Mouse (Mus musculus) neural tube, embryonic 11.5 days (tissue): Measurements from ENCODE around the gene Mrps16. TPM values are rescaled to one million over a fixed set of nuclear protein-coding genes. Genes with fewer than 3 reads are reported as not detected.

Source experiments
- ATAC-seq: fragments of 200-750 bp; cut with Nextera tagmentation; 2 replicates; pipeline ENCODE4 v1.8.0; 2017; ENCODE audit warnings: moderate number of reproducible peaks, mild to moderate bottlenecking, moderate TSS enrichment, moderate library complexity; ENCODE audit not compliant: insufficient read depth, low FRiP score, low TSS enrichment
- DNase-seq: peaks from one replicate; pipeline ENCODE4 v3.0.0-alpha.2; 2015; ENCODE audit warnings: low spot score
- H3K27ac ChIP-seq: fragments of 300-500 bp; sonication (generic); 2 replicates; pipeline ENCODE4 v1.5.1; 2014; ENCODE audit warnings: low read depth, mild to moderate bottlenecking, low read length
- H3K27me3 ChIP-seq: fragments of 300-500 bp; sonication (generic); 2 replicates; pipeline ENCODE4 v1.6.1; 2014; ENCODE audit warnings: mild to moderate bottlenecking, low read length, mixed read lengths; ENCODE audit not compliant: control insufficient read depth, insufficient read depth
- H3K36me3 ChIP-seq: fragments of 300-500 bp; sonication (generic); 2 replicates; pipeline ENCODE4 v1.6.1; 2014; ENCODE audit warnings: mild to moderate bottlenecking, low read length, moderate library complexity, mixed read lengths; ENCODE audit not compliant: control insufficient read depth, insufficient read depth
- H3K4me1 ChIP-seq: fragments of 300-500 bp; sonication (generic); 2 replicates; pipeline ENCODE4 v1.6.1; 2014; ENCODE audit warnings: low read length, mixed read lengths; ENCODE audit not compliant: control insufficient read depth, insufficient read depth
- H3K4me2 ChIP-seq: fragments of 300-500 bp; sonication (generic); 2 replicates; pipeline ENCODE4 v1.6.1; 2014; ENCODE audit warnings: low read depth, mild to moderate bottlenecking, moderate library complexity
- H3K4me3 ChIP-seq: fragments of 300-500 bp; sonication (generic); 2 replicates; pipeline ENCODE4 v1.5.1; 2014; ENCODE audit warnings: low read depth, low read length
- H3K9ac ChIP-seq: fragments of 300-500 bp; sonication (generic); 2 replicates; pipeline ENCODE4 v1.6.1; 2014; ENCODE audit warnings: mild to moderate bottlenecking, low read length
- H3K9me3 ChIP-seq: fragments of 300-500 bp; sonication (generic); 2 replicates; pipeline ENCODE4 v1.6.1; 2016; ENCODE audit warnings: low read length; ENCODE audit not compliant: control insufficient read depth
- WGBS: fragments of 180-500 bp; shearing (Covaris S2); extraction: QIAGEN DNeasy Blood & Tissue Kit; methylation state at CpG from one replicate; pipeline ENCODE4 v1.1.7; 2014; 5-methylcytosine and 5-hydroxymethylcytosine counted together
- polyA plus RNA-seq: library from polyadenylated mRNA; unstranded; fragments of >200 nt; fragmentation: Nextera tagmentation; extraction: Ambion mirVana; gene quantifications from 2 replicates; pipeline ENCODE4 v1.2.1, GENCODE M21; 2014

Gene Mrps16
- polyA plus RNA-seq, 1 experiment from 2014 or later: 75.0 TPM

DNA sequence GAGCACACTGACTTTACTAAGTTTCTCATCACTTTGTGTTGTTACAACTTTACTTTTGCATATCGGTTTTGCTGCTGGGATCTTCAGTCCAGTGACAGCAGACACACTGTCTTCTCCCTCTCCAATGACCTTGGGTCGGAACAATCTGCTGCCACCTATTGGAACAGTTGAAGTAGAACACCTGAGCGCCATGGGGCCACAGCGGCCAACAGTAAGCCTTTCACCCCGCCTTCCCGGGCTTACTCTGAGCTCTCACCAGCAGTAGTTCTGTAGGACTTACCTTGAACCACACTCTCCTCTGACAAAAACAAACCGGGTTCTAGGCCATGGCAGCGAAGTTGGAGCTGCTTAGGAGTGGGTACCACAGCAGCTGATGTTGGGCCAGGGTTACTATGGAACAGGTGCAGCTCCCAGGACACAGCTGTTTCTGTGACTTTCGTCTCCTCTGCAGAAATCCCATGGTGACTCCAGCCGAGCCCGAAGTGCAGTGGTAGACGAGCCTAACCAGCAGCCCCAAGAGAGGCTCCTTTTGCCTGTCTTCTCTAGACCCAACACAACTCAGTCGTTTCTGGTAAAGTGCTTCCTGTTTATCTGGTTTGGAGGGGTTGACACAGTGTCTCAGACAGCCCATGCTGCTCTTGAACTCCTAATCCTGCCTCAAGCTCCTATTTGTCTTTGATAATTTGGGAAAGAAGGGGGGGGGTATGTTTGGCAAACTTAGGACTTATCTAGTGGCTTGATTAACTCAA lies 14.9 kb downstream of the Mrps16 start:
- WGBS: 39% methylated on average over 13 of the region's 13 CpGs
- DNase-seq (peak; percentile 42), ATAC-seq (no peak)
- Histone ChIP-seq H3K36me3 (no peaks in the 10 kb centered on the region), H3K27me3 (no peaks in the 10 kb centered on the region), H3K4me1 (no peaks in the 10 kb centered on the region), H3K9ac (no peak overlapping the region), H3K9me3 (no peaks in the 10 kb centered on the region), H3K4me3 (no peak overlapping the region), H3K27ac (no peak overlapping the region), H3K4me2 (no peak overlapping the region)

DNA sequence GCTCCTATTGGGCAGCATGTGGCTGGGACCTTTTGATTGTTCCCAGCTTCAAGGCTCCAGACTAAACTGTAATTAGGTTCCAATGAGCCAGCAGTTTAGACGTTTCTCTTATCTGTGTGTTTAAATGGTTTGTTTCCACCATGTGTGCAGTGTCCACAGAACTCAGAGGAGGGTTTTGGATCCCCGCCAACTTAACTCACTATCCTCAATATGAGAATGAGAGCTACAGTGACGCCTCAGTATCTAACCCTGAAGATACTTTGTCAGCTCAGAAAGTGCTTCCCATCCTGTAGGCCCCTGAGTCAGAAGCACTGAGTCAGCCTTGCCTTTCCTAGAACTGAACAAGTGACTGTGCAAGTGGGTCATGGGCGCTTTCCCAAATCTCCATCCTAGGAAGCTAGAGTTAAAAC lies 16.3 kb downstream of the Mrps16 start:
- no peaks in the 10 kb centered on the region for H3K36me3 ChIP-seq
- H3K4me2 ChIP-seq: no peak overlapping the region
- H3K4me1 ChIP-seq: no peaks in the 10 kb centered on the region
- DNase-seq: no peak
- ATAC-seq: no peak
- no peak overlapping the region for H3K9ac ChIP-seq
- no peaks in the 10 kb centered on the region for H3K27me3 ChIP-seq
- H3K9me3 ChIP-seq: no peaks in the 10 kb centered on the region
- H3K4me3 ChIP-seq: no peak overlapping the region
- H3K27ac ChIP-seq: no peak overlapping the region
- WGBS: 90% methylated on average over 4 of the region's 4 CpGs

DNA sequence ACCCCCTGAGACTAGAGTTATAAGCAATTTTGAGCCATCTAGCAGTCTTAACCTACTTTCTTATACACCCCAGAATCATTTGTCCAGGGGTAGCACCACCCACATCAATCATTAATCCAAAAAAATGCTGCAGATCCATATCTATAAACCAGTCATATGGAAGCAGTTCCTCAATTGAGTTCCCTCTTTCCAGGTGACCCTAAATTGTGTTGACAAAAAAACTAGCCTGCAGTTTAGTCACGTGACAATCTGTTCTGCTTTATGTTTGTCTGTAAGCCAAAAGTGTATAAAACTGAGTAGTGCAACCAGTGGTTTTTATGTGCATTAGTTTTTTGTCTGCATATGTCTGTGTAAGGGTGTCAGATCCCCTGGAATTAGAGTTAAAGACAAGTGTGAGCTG lies 21.6 kb downstream of the Mrps16 start:
- Histone ChIP-seq H3K4me1 (no peaks in the 10 kb centered on the region), H3K4me3 (no peak overlapping the region), H3K36me3 (no peaks in the 10 kb centered on the region), H3K9me3 (no peaks in the 10 kb centered on the region), H3K4me2 (no peak overlapping the region), H3K27ac (no peak overlapping the region), H3K9ac (no peak overlapping the region), H3K27me3 (no peaks in the 10 kb centered on the region)
- DNase-seq (no peak), ATAC-seq (no peak)
- WGBS: 95% methylated on average over 1 of the region's 1 CpGs

DNA sequence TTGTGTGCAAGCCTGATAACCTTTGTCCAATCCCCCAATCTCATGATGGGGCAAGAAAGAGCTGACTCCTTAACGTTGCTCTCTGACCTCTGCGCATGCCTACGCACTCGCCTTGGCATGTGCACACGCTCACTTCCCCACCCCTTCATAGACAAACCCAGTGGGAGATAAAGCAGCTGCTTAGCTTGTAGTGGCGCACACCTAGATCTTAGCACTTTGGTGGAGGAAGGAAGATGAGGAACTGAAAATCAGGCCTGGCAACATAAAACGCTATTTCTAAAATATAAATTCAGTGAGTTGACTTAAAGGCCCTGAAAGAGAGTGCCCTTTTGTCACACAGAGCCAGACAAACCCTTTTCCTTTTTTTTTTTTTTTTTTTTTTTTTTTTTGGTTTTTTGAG lies 22.6 kb downstream of the Mrps16 start:
- no peak overlapping the region for H3K4me2 ChIP-seq
- no peak overlapping the region for H3K9ac ChIP-seq
- no peaks in the 10 kb centered on the region for H3K36me3 ChIP-seq
- DNase-seq (no peak), ATAC-seq (no peak)
- no peak overlapping the region for H3K27ac ChIP-seq
- 84% methylated on average over 7 of the region's 7 CpGs for WGBS
- H3K27me3 ChIP-seq: no peaks in the 10 kb centered on the region
- H3K4me3 ChIP-seq: no peak overlapping the region
- H3K9me3 ChIP-seq: no peaks in the 10 kb centered on the region
- no peaks in the 10 kb centered on the region for H3K4me1 ChIP-seq

DNA sequence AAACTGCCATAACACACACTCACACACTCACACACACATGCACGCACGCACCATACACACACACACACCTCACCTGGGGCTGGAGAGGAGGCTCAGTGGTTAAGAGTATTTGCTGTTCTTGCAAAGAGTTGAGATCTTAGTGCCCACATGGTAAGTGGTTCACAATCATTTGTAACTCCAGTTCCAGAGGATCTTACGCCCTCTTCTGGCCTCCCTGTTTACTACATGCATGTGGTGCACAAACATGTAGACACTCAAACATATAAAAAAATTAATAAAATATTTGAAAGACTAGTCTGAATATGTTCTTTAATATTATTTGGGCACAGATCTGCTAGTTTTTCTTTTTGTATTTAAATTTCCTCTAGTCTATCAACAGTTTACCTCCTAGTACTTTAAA lies 25.2 kb downstream of the Mrps16 start:
- Histone ChIP-seq H3K9me3 (no peaks in the 10 kb centered on the region), H3K9ac (no peak overlapping the region), H3K4me3 (no peak overlapping the region), H3K4me1 (no peaks in the 10 kb centered on the region), H3K36me3 (peaks cover 2% of the 10 kb centered on the region; the same call in 1 of the 2 replicates), H3K27ac (no peak overlapping the region), H3K27me3 (no peaks in the 10 kb centered on the region), H3K4me2 (no peak overlapping the region)
- WGBS: 89% methylated on average over 3 of the region's 3 CpGs
- DNase-seq (no peak), ATAC-seq (no peak)

DNA sequence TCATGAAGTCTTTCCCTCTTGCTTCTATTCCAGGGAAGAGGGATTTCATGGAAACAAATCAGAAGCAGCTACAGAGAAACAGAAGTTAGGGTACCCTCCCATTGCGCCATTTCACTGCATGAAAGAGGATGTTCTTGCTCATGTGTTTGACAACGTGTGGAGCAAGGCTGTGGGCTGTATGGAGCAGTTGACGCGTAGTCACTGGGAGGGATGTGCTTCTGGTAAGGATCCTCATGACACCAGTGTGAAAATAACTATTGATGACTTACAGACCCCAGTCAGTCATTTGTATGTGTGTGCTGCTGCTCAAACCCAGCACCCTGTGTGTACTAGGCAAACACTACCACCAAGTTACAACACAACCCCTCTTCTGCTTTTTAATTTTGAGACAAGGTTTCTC lies 30.2 kb downstream of the Mrps16 start:
- WGBS: 93% methylated on average over 4 of the region's 4 CpGs
- Histone ChIP-seq H3K9me3 (no peaks in the 10 kb centered on the region), H3K27me3 (no peaks in the 10 kb centered on the region), H3K4me1 (no peaks in the 10 kb centered on the region), H3K4me3 (no peak overlapping the region), H3K27ac (no peak overlapping the region), H3K9ac (no peak overlapping the region), H3K4me2 (no peak overlapping the region), H3K36me3 (peaks cover 5% of the 10 kb centered on the region)
- ATAC-seq (no peak), DNase-seq (no peak)

DNA sequence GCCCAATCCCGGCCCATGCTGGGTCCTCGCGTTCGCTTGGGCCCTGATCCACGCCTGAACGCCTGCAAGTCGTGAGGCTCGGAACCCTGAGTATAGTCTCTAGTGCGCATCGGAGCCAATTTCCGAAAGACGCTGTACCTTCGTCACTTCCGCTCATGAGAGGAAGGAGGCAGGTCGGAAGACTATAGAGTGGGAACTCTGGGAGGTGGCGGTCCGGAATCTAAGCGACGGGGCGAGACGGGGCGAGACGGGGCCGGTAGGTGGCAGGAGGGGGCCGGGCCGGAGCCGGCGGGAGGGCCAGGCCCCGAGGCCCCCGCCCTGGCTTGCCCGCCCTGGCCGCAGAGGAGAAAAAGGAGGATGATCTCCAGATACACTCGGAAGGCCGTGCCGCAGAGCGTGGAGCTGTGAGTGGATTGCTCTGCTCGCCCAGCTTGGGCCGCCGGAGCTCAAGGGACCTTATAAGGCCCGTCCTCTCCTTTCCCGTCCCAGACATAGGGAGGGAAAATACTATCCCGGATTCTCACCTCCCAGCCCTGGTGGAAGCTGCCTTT lies 45.4 kb downstream of the Mrps16 start, which contains the start of the genes Ecd and Fam149b:
Gene Ecd, minus strand, starts transcription at position 131 of the 551 bp plus-strand sequence.
Gene Fam149b, plus strand, starts transcription at position 172 of the 551 bp plus-strand sequence.
- peak within 1 kb of the TSS; percentile 86 for H3K27ac ChIP-seq
- WGBS: under 1% methylated on average over 40 of the region's 42 CpGs
- peaks cover 2% of the 10 kb centered on the region; the same call in 1 of the 2 replicates for H3K4me1 ChIP-seq
- no peaks in the 10 kb centered on the region for H3K9me3 ChIP-seq
- peak; percentile 97 for ATAC-seq
- H3K9ac ChIP-seq: peak within 1 kb of the TSS; percentile 95
- peak within 1 kb of the TSS; percentile 76 for H3K4me2 ChIP-seq
- peaks cover 5% of the 10 kb centered on the region; the same call in 1 of the 2 replicates for H3K36me3 ChIP-seq
- DNase-seq: peak; percentile 95
- H3K4me3 ChIP-seq: peak within 1 kb of the TSS; percentile 84
- H3K27me3 ChIP-seq: no peaks in the 10 kb centered on the region

DNA sequence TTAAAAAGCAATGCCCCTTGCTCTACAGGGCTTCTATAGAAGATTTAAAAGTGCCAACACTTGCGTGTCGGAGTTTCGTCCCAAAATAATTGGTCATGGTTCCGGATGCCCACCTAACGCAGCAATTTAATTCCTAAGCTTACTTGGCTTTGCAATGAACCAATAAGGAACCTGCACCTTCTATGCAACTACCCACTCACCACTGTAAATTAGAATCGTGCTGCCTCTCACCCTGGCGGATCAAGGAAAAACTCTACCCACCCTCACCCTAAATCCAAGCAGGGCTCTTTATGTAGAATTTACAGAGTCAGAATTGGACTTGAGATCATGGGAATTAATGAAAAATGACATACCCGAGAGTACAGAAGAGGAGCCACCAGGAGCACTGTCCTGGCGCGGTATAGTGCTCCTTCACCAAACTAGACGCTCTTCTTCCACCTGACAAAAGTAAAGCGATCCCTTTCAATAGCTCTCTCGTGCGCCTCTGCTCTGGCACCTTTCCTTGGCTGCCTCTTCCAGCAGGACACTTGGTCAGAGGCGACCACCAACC lies 45.9 kb downstream of the Mrps16 start:
- H3K4me2 ChIP-seq: peak overlapping the region; percentile 76
- DNase-seq (no peak), ATAC-seq (peak; percentile 27)
- H3K36me3 ChIP-seq: peaks cover 5% of the 10 kb centered on the region; the same call in 1 of the 2 replicates
- 6% methylated on average over 15 of the region's 15 CpGs for WGBS
- peak overlapping the region; percentile 84 for H3K4me3 ChIP-seq
- no peak overlapping the region for H3K27ac ChIP-seq
- peaks cover 2% of the 10 kb centered on the region; the same call in 1 of the 2 replicates for H3K4me1 ChIP-seq
- H3K9ac ChIP-seq: peak overlapping the region; percentile 95
- no peaks in the 10 kb centered on the region for H3K27me3 ChIP-seq
- H3K9me3 ChIP-seq: no peaks in the 10 kb centered on the region
